Mouse (Mus musculus) C2C12 (cell line): ENCODE results near the gene Etnk2. TPM values are rescaled to one million over a fixed set of nuclear protein-coding genes. Genes with fewer than 3 reads are reported as not detected.

Source experiments
- H3K27me3 ChIP-seq: one replicate; pipeline ENCODE4 v1.6.1; 2011; ENCODE audit not compliant: control insufficient read depth, insufficient read depth, insufficient read length
- H3K36me3 ChIP-seq: one replicate; pipeline ENCODE4 v1.6.1; 2011; ENCODE audit not compliant: control insufficient read depth, insufficient read depth
- H3K4me3 ChIP-seq: one replicate; pipeline ENCODE4 v1.5.1; 2011; ENCODE audit warnings: mild to moderate bottlenecking, control low read depth; ENCODE audit not compliant: poor library complexity, insufficient read depth, severe bottlenecking
- H3K79me2 ChIP-seq: one replicate; pipeline ENCODE4 v1.6.1; 2011; ENCODE audit not compliant: control insufficient read depth, insufficient read depth
- H3K79me3 ChIP-seq: one replicate; pipeline ENCODE4 v1.6.1; 2011; ENCODE audit warnings: low read depth, control low read depth
- H3ac ChIP-seq: one replicate; pipeline ENCODE3; 2011; ENCODE audit warnings: low read depth; ENCODE audit not compliant: control insufficient read depth, insufficient read length
- CEBPB ChIP-seq: IDR thresholded peaks from one replicate; pipeline ENCODE4 v1.6.1; 2011; ENCODE audit warnings: low read depth, mild to moderate bottlenecking, control low read depth, moderate library complexity
- CTCF ChIP-seq: IDR thresholded peaks from one replicate; pipeline ENCODE4 v1.5.1; 2011; ENCODE audit not compliant: control insufficient read depth, insufficient read depth, insufficient read length
- FOSL1 ChIP-seq: IDR thresholded peaks from one replicate; pipeline ENCODE4 v1.8.0; 2011; ENCODE audit warnings: mild to moderate bottlenecking, low read length; ENCODE audit not compliant: poor library complexity, insufficient read depth, severe bottlenecking
- MAX ChIP-seq: IDR thresholded peaks from one replicate; pipeline ENCODE4 v1.6.1; 2011; ENCODE audit warnings: mild to moderate bottlenecking, control low read depth
- MYOD1 ChIP-seq: IDR thresholded peaks from one replicate; pipeline ENCODE4 v1.6.1; 2011; ENCODE audit warnings: low read depth; ENCODE audit not compliant: control insufficient read depth, insufficient read length
- MYOG ChIP-seq: IDR thresholded peaks from one replicate; pipeline ENCODE4 v1.6.1; 2011; ENCODE audit not compliant: control insufficient read depth, insufficient read length; ENCODE audit errors: extremely low read depth
- USF1 ChIP-seq: IDR thresholded peaks from one replicate; pipeline ENCODE4 v1.6.1; 2011; ENCODE audit warnings: low read depth, mild to moderate bottlenecking, control low read depth, moderate library complexity
- polyA plus RNA-seq: library from polyadenylated mRNA; unstranded; fragments of >200 nt; fragmentation: generic; extraction: Trizol; gene quantifications from one replicate; pipeline ENCODE4 v1.2.1, GENCODE M21; 2012; ENCODE audit warnings: missing spikeins

Gene Etnk2
- polyA plus RNA-seq, 1 experiment, result not detected

- H3ac ChIP-seq, result no peak overlapping the region
- H3K36me3 ChIP-seq, result no peaks in the 10 kb centered on the region
- no peaks in the 10 kb centered on the region for H3K79me3 ChIP-seq
- no peaks in the 10 kb centered on the region for H3K79me2 ChIP-seq
- no peak overlapping the region for H3K4me3 ChIP-seq
- H3K27me3 ChIP-seq, result peaks cover 69% of the 10 kb centered on the region
- TF ChIP-seq MAX, result no peak
- no peak for TF ChIP-seq CTCF
- TF ChIP-seq MYOG, result no peak
- no peak for TF ChIP-seq USF1
- TF ChIP-seq CEBPB, result no peak
- no peak for TF ChIP-seq MYOD1
- no peak for TF ChIP-seq FOSL1
These were observed 12.4 kb downstream of the Etnk2 start for GRCm38 (mm10) chr1:133375696-133376346.

- no peak overlapping the region for H3K4me3 ChIP-seq
- no peaks in the 10 kb centered on the region for H3K36me3 ChIP-seq
- no peak overlapping the region for H3ac ChIP-seq
- peaks cover 52% of the 10 kb centered on the region for H3K27me3 ChIP-seq
- H3K79me3 ChIP-seq, result no peaks in the 10 kb centered on the region
- TF ChIP-seq MYOD1, result no peak
- no peak for TF ChIP-seq MAX
- TF ChIP-seq MYOG, result no peak
- no peaks in the 10 kb centered on the region for H3K79me2 ChIP-seq
These were observed 14.2 kb downstream of the Etnk2 start for GRCm38 (mm10) chr1:133377547-133377946.

GRCm38 (mm10) chr1:133379254-133379985 lies 16.0 kb downstream of the Etnk2 start:
- no peaks in the 10 kb centered on the region for H3K79me2 ChIP-seq
- H3K36me3 ChIP-seq, result no peaks in the 10 kb centered on the region
- TF ChIP-seq CTCF, result no peak
- H3K27me3 ChIP-seq, result peaks cover 37% of the 10 kb centered on the region
- no peak overlapping the region for H3K4me3 ChIP-seq
- no peaks in the 10 kb centered on the region for H3K79me3 ChIP-seq
- no peak overlapping the region for H3ac ChIP-seq

- no peaks in the 10 kb centered on the region for H3K79me3 ChIP-seq
- peaks cover 34% of the 10 kb centered on the region for H3K27me3 ChIP-seq
- no peak overlapping the region for H3ac ChIP-seq
- H3K4me3 ChIP-seq, result no peak overlapping the region
- no peaks in the 10 kb centered on the region for H3K79me2 ChIP-seq
- no peak for TF ChIP-seq MAX
- TF ChIP-seq FOSL1, result no peak
- TF ChIP-seq MYOG, result no peak
- TF ChIP-seq USF1, result no peak
- TF ChIP-seq CTCF, result no peak
- H3K36me3 ChIP-seq, result no peaks in the 10 kb centered on the region
These were observed 16.6 kb downstream of the Etnk2 start for GRCm38 (mm10) chr1:133379986-133380320.

GRCm38 (mm10) chr1:133380347-133381065 lies 17.1 kb downstream of the Etnk2 start:
- no peak overlapping the region for H3K4me3 ChIP-seq
- TF ChIP-seq MAX, result no peak
- no peak for TF ChIP-seq FOSL1
- no peak for TF ChIP-seq USF1
- no peak for TF ChIP-seq MYOD1
- no peak for TF ChIP-seq CTCF
- no peak for TF ChIP-seq MYOG
- TF ChIP-seq CEBPB, result no peak
- H3K79me3 ChIP-seq, result no peaks in the 10 kb centered on the region
- H3ac ChIP-seq, result no peak overlapping the region
- H3K36me3 ChIP-seq, result no peaks in the 10 kb centered on the region
- H3K79me2 ChIP-seq, result no peaks in the 10 kb centered on the region
- H3K27me3 ChIP-seq, result peaks cover 30% of the 10 kb centered on the region

GRCm38 (mm10) chr1:133382008-133382407 lies 18.6 kb downstream of the Etnk2 start:
- no peaks in the 10 kb centered on the region for H3K79me3 ChIP-seq
- no peak overlapping the region for H3K4me3 ChIP-seq
- no peaks in the 10 kb centered on the region for H3K79me2 ChIP-seq
- H3ac ChIP-seq, result no peak overlapping the region
- peaks cover 17% of the 10 kb centered on the region for H3K27me3 ChIP-seq
- no peaks in the 10 kb centered on the region for H3K36me3 ChIP-seq
- TF ChIP-seq MYOG (no peak), CTCF (peak; percentile 94)
